Mouse (Mus musculus) embryonic facial prominence, embryonic 14.5 days (tissue): ENCODE results near the gene Gnat2. TPM values are rescaled to one million over a fixed set of nuclear protein-coding genes. Genes with fewer than 3 reads are reported as not detected.

Experiments used
- ATAC-seq: fragments of 200-750 bp; cut with Nextera tagmentation; 2 replicates; pipeline ENCODE4 v1.8.0; 2017; ENCODE audit warnings: low read depth, moderate number of reproducible peaks, moderate TSS enrichment
- DNase-seq: peaks from one replicate; pipeline ENCODE4 v3.0.0-alpha.2; 2015; ENCODE audit warnings: low spot score
- H3K27ac ChIP-seq: fragments of 300-500 bp; sonication (generic); replicated peaks from 2 replicates; pipeline ENCODE4 v1.5.1; 2014; ENCODE audit warnings: low read depth, mild to moderate bottlenecking, low read length, moderate library complexity
- H3K27me3 ChIP-seq: fragments of 300-500 bp; sonication (generic); replicated peaks from 2 replicates; pipeline ENCODE4 v1.6.1; 2014; ENCODE audit warnings: low read length; ENCODE audit not compliant: control insufficient read depth, insufficient read depth
- H3K36me3 ChIP-seq: fragments of 300-500 bp; sonication (generic); 2 replicates; pipeline ENCODE4 v1.6.1; 2014; ENCODE audit warnings: low read length, mixed read lengths; ENCODE audit not compliant: control insufficient read depth, insufficient read depth
- H3K4me1 ChIP-seq: fragments of 300-500 bp; sonication (generic); 2 replicates; pipeline ENCODE4 v1.6.1; 2014; ENCODE audit warnings: antibody characterized with exemption, low read length; ENCODE audit not compliant: control insufficient read depth, insufficient read depth
- H3K4me2 ChIP-seq: fragments of 300-500 bp; sonication (generic); 2 replicates; pipeline ENCODE4 v1.6.1; 2014; ENCODE audit warnings: low read depth, mild to moderate bottlenecking, low read length, moderate library complexity, mixed read lengths
- H3K4me3 ChIP-seq: fragments of 300-500 bp; sonication (generic); 2 replicates; pipeline ENCODE4 v1.5.1; 2014; ENCODE audit warnings: low read depth, mild to moderate bottlenecking, low read length
- H3K9ac ChIP-seq: fragments of 300-500 bp; sonication (generic); 2 replicates; pipeline ENCODE4 v1.6.1; 2014; ENCODE audit warnings: low read depth, mild to moderate bottlenecking, low read length, moderate library complexity, mixed read lengths
- H3K9me3 ChIP-seq: fragments of 300-500 bp; sonication (generic); 2 replicates; pipeline ENCODE4 v1.6.1; 2016; ENCODE audit warnings: low read length; ENCODE audit not compliant: control insufficient read depth
- WGBS: fragments of 180-500 bp; shearing (Covaris S2); extraction: QIAGEN DNeasy Blood & Tissue Kit; methylation state at CpG from one replicate; pipeline ENCODE4 v1.1.7; 2014; 5-methylcytosine and 5-hydroxymethylcytosine counted together
- polyA plus RNA-seq: library from polyadenylated mRNA; unstranded; fragments of >200 nt; fragmentation: Nextera tagmentation; extraction: Ambion mirVana; gene quantifications from 2 replicates; pipeline ENCODE4 v1.2.1, GENCODE M21; 2014

The Gnat2 gene
- polyA plus RNA-seq, 1 experiment from 2014 or later: 0.53 TPM

DNA sequence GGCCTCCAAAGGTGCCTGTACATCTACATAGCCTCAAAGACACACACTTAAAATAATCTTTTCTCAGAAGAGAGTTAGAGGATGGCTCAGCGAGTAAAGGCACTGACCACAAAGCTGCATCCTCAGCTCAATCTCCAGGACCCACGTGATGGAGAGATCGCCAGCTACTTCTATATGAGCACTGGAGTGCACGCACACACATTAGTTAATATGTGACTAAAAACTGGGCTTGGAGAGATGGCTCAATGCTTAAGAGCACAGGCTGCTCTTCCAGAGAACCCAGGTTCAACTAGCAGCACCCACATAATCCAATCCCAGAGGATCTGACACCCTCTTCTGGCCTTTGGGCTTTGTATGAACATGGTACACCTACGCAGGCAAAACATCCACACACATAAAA lies 38.6 kb downstream of the Gnat2 start:
- DNase-seq: no peak

DNA sequence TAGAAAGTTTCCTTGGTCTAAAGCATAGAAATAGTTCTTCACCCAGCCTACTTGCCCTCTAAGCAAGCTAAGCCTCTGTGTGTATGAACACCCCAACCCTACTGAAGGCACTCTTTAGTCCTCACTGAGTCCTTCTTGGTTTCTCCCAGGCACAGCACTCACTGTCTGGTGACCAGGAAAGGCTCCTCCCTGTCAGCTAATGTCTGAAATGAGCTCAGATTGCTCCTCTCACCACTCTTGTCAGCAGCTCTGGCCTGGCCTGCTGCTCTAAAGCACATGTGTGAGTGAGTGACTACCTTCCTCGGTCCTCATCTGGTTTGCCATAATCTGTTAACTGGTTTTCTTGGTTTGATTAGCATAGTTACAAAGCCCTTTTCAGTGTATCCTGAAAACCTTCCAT lies 39.2 kb downstream of the Gnat2 start:
- ATAC-seq (no peak), DNase-seq (no peak)
- no peak overlapping the region for H3K9ac ChIP-seq
- no peak overlapping the region for H3K4me3 ChIP-seq
- no peak overlapping the region for H3K27ac ChIP-seq
- no peak overlapping the region for H3K4me2 ChIP-seq
- H3K27me3 ChIP-seq: no peaks in the 10 kb centered on the region
- no peaks in the 10 kb centered on the region for H3K9me3 ChIP-seq
- no peaks in the 10 kb centered on the region for H3K4me1 ChIP-seq
- peaks cover 1% of the 10 kb centered on the region; the same call in 1 of the 2 replicates for H3K36me3 ChIP-seq
- 65% methylated on average over 1 of the region's 1 CpGs for WGBS

More for the DNA sequence above, 38.6 kb downstream of the Gnat2 start:
- Histone ChIP-seq H3K4me3 (no peak overlapping the region), H3K4me2 (no peak overlapping the region), H3K4me1 (no peaks in the 10 kb centered on the region), H3K27me3 (no peaks in the 10 kb centered on the region), H3K36me3 (no peaks in the 10 kb centered on the region), H3K27ac (no peak overlapping the region), H3K9ac (no peak overlapping the region), H3K9me3 (no peaks in the 10 kb centered on the region)
- no peak for ATAC-seq
- 94% methylated on average over 5 of the region's 5 CpGs for whole genome bisulfite sequencing

DNA sequence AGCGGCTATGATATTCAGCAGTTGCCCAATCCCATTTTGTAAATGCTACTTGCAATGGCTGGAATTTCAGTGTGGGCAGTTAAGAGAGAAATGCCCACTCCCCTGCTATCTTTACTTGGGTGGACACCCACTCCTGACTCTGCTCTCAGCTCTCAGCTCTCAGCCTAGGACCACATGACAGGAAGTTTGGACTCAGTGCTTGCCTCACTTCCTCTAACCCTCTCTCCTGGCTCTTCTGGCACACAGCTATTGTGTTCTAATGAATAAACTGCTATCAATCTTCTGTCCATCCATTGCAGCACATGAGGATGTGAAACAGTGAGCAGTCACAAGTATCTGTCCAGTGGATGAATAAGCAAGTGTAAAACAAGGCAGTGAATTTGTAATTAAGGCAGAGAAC lies 39.9 kb downstream of the Gnat2 start:
- Histone ChIP-seq H3K27me3 (no peaks in the 10 kb centered on the region), H3K36me3 (peaks cover 6% of the 10 kb centered on the region; the same call in 1 of the 2 replicates), H3K9ac (no peak overlapping the region), H3K9me3 (no peaks in the 10 kb centered on the region), H3K4me1 (no peaks in the 10 kb centered on the region), H3K4me3 (no peak overlapping the region), H3K4me2 (no peak overlapping the region), H3K27ac (no peak overlapping the region)
- 65% methylated on average over 1 of the region's 1 CpGs for WGBS
- ATAC-seq: no peak
- DNase-seq: peak; percentile 12

DNA sequence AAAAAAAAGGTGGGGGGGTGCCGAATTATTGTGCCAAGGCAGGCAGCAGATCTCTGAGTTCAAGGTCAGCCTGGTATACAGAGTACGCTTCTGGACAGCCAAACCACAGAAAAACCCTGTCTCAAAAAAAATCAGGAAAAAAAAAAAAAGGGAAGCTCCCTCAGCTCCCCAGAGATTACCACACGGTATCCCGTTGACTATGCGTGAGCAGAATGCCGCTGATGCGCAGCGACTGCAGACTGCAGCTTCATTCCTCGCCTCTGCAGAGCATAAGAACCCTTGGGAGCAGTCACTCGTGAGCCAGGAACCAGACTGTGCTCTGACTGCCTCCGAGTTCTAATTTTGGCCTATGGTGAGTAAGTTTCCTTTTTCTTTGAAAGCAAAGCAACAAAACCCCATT lies 42.1 kb downstream of the Gnat2 start:
- Histone ChIP-seq H3K27me3 (no peaks in the 10 kb centered on the region), H3K9ac (no peak overlapping the region), H3K4me2 (no peak overlapping the region), H3K4me1 (no peaks in the 10 kb centered on the region), H3K4me3 (no peak overlapping the region), H3K36me3 (peaks cover 6% of the 10 kb centered on the region; the same call in 1 of the 2 replicates), H3K9me3 (no peaks in the 10 kb centered on the region), H3K27ac (peak overlapping the region; percentile 33; the same call in 1 of the 2 replicates)
- WGBS: 70% methylated on average over 11 of the region's 11 CpGs
- ATAC-seq: peak; percentile 70; the same call in 1 of the 2 replicates
- peak; percentile 57 for DNase-seq

DNA sequence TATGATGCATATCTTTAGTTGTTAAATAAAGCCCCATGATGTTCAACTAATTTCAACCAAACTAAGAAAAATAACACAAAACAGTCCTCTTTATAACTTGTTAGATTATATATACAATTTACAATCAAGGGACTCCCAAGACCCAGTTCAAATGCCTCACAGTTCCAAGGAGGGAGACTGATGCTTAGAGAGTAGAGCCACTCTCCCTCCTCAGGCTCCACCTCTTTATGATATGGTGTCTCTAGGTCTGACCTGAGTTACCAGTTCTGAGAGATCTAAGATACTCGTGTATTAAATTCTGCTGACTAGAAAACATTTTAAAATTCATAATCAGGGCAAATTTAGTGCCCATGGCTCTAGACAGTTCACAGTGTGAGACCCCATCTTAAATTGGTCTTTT lies 46.5 kb downstream of the Gnat2 start:
- Histone ChIP-seq H3K9ac (no peak overlapping the region), H3K4me3 (no peak overlapping the region), H3K4me2 (no peak overlapping the region), H3K4me1 (0 out of 2 replicates have a peak, but pooled peaks cover 2% of the 10 kb centered on the region), H3K27ac (no peak overlapping the region), H3K27me3 (no peaks in the 10 kb centered on the region), H3K9me3 (no peaks in the 10 kb centered on the region), H3K36me3 (peaks cover 17% of the 10 kb centered on the region; the same call in 1 of the 2 replicates)
- no peak for ATAC-seq
- DNase-seq: no peak
- WGBS: 86% methylated on average over 1 of the region's 1 CpGs

DNA sequence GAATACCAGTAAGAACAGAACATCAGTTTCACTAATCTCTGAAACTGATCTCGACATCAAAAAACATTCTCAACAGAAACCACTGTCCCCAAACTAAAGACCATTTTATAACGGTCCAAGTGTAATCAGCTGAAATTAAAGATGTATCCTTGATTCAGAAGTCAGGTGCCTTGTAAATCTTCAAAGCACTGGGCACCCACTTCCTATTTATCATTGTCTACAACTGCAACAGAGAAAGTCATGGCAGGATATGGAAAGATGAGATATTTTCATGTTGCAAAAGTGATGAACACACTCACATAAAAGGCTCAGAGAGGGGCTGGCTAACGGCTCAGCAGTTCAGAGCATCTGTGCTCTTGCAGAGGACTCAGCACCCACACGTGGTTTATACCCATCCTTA lies 48.2 kb downstream of the Gnat2 start:
- Histone ChIP-seq H3K4me3 (no peak overlapping the region), H3K9ac (no peak overlapping the region), H3K36me3 (peaks cover 17% of the 10 kb centered on the region; the same call in 1 of the 2 replicates), H3K27me3 (no peaks in the 10 kb centered on the region), H3K27ac (no peak overlapping the region), H3K4me2 (no peak overlapping the region), H3K9me3 (no peaks in the 10 kb centered on the region), H3K4me1 (peaks cover 11% of the 10 kb centered on the region; the same call in 1 of the 2 replicates)
- WGBS: 75% methylated on average over 4 of the region's 4 CpGs
- DNase-seq (no peak), ATAC-seq (no peak)

DNA sequence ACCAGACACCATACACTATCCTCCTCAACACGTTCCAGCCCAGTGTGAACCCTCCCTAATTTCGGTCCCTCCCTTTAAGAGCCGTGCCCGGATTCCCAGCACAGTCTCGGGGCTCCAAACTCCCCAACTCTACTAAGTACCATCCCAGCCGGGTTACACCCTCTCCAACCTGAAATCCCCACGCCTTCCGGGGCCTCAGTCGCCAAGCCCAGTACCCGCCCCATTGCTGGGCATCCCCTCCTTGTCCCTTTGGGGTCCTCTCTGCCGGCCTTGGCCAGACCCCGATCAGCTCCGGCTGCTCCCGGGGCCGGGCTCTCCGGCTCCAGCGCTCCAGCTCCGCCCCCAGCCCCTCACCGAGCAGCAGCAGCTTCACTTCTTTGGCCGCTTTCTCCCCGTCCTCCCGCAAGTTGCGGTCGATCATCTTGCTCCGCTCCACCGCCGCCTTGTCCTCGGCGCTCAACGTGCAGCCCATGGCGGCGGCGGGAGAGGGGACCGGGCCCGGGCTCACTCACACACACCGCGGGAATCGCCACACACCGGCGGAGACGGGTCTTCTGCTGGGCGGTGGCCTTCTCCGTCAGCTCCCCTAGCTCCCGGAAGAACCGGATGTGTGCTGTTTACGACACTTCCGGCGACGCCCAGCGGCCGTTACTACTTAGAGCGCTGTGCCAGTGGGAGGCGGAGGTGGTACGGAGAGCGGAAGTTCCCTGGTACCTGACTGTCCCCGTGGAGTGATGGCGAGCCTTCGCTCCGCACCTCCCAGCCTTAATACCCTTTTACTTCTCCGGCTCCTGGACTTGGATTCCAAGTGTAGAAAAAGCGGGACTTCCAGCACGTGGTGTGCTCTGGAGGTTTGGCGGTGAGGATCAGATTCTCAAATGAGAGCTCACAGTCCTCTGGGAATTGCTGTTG lies 53.2 kb downstream of the Gnat2 start, which contains the start of gene Gnai3:
Gnai3 (minus strand) TSS at position 613 of the 912 bp plus-strand sequence.
- Histone ChIP-seq H3K27ac (peak within 1 kb of the TSS; percentile 89), H3K4me3 (peak within 1 kb of the TSS; percentile 94), H3K36me3 (0 out of 2 replicates have a peak, but pooled peaks cover 5% of the 10 kb centered on the region), H3K27me3 (no peaks in the 10 kb centered on the region), H3K4me2 (peak within 1 kb of the TSS; percentile 88), H3K9ac (peak within 1 kb of the TSS; percentile 78), H3K4me1 (peaks cover 11% of the 10 kb centered on the region; the same call in 1 of the 2 replicates), H3K9me3 (no peaks in the 10 kb centered on the region)
- DNase-seq (peak; percentile 98), ATAC-seq (peak; percentile 97)
- under 1% methylated on average over 54 of the region's 63 CpGs for WGBS

DNA sequence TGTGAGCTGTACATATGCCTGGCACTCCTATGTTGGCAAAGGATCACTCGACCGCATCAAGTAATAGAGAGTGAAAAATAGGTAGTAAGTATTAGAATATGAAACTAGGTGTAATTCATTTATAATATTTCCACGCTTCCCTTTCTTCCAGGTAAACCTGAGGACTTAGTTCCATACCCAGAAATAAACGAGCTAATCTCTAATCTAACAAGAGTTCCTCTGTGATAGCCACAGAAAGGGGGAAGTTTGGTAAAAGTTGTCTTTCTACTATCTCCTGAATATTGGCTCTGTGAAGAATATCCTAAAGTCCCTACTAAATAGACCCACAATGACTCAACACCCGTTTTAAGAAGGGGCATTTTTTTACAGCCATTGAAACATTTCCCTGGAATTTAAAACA lies 54.1 kb downstream of the Gnat2 start:
- no peaks in the 10 kb centered on the region for H3K9me3 ChIP-seq

More for the DNA sequence above, 54.1 kb downstream of the Gnat2 start:
- Histone ChIP-seq H3K27me3 (no peaks in the 10 kb centered on the region), H3K9ac (peak overlapping the region; percentile 78; the same call in 1 of the 2 replicates), H3K36me3 (no peaks in the 10 kb centered on the region), H3K4me2 (peak overlapping the region; percentile 88), H3K4me3 (peak overlapping the region; percentile 94), H3K4me1 (peaks cover 11% of the 10 kb centered on the region; the same call in 1 of the 2 replicates), H3K27ac (peak overlapping the region; percentile 89; the same call in 1 of the 2 replicates)
- 57% methylated on average over 5 of the region's 5 CpGs for WGBS
- ATAC-seq (no peak), DNase-seq (no peak)
